Mouse (Mus musculus): Measurements from ENCODE around the gene Rab37.

DNA sequence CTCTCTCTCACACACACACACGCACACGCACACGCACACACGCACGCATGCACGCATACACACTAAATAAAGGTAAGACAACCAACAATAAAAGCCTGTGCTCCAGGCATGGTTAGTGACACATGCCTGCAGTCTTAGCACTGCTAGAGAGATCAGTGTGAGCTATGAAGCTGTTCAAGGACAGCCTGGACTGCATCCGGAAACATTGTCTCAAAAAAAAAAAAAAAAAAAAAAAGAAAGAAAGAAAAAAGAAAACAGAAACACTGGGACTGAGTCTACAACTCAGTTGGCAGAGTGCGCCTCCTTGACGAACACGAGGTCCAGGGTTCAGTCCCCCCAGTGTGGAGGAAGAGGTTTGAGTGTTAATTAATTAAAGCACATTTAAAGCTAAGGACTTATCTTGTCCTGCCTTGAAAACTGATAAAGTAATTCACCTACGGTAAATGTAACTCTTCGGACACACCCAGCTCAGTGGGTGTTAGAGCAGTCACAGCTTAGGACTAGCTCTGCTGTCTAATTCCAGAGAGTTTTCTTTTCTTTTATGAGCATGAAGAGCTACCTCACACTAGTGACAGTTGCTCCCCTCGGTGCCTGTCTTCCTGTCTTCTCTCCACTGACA is 38.4 kb downstream of the Rab37 start:
- TF ChIP-seq CTCF (IDR thresholded peaks at IDR 0.05; ENCODE audit: control insufficient read depth, insufficient read depth, insufficient read length) (no peak), CEBPB (IDR thresholded peaks at IDR 0.05; ENCODE audit: low read depth) (no peak), MYOD1 (IDR thresholded peaks at IDR 0.05; ENCODE audit: control insufficient read depth, insufficient read length, low read depth) (no peak), USF1 (IDR thresholded peaks at IDR 0.05; ENCODE audit: low read depth) (no peak), MAX (IDR thresholded peaks at IDR 0.05) (no peak), FOSL1 (IDR thresholded peaks at IDR 0.05; ENCODE audit: insufficient read depth, low read length, poor library complexity, severe bottlenecking) (no peak), MYOG (IDR thresholded peaks at IDR 0.05; ENCODE audit: control insufficient read depth, extremely low read depth, insufficient read length) (no peak)
